Mouse (Mus musculus): ENCODE measurements around the gene Mgat4a. TPM values are rescaled to one million over a fixed set of nuclear protein-coding genes. Genes with fewer than 3 reads are reported as not detected.

The Mgat4a gene
- polyA plus RNA-seq (2017; shearing (Covaris generic)) = 10.5 TPM

DNA sequence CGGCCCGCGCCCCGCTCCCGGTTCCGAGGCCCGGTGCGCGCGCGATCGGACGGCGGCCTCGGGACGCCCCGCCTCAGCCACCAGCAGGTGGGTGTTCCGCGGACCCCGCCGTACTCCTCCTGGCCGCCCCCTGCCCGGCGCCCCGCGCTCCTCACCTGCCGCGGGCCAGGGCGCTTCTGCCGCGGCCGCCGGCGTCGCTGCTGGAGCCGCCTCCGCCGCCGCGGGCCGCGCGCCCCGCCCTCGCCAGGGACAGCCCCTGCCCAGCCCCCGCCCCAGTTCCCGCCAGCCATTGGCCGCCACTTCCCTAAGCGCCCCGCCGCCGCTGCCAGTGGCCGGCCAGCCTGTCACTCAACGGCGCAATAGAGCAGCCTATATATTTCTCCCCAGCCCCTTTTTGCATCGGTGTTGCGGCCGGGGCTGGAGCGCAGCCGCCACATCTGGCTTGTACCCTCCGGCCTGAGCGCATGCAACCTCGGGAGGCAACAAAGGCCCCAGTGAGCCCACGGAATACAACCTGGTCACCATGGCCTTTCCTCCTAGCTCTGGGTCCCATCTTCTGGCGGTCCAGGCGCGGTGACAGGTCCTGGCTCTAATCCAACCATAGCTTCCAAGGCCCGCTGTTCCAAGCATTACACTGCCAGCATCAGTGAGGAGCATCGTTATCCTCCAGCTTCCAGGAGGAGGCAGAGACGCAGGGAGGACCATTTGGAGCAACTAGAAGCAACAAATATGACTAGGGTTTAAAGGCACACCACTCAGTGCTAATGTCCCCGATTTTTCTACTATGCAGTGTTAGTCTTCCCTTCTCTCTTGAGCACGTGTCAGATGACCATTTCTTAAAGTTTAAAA lies at the start of gene Mgat4a:
Mgat4a (minus strand) TSS at position 207 of the 849 bp plus-strand sequence.

DNA sequence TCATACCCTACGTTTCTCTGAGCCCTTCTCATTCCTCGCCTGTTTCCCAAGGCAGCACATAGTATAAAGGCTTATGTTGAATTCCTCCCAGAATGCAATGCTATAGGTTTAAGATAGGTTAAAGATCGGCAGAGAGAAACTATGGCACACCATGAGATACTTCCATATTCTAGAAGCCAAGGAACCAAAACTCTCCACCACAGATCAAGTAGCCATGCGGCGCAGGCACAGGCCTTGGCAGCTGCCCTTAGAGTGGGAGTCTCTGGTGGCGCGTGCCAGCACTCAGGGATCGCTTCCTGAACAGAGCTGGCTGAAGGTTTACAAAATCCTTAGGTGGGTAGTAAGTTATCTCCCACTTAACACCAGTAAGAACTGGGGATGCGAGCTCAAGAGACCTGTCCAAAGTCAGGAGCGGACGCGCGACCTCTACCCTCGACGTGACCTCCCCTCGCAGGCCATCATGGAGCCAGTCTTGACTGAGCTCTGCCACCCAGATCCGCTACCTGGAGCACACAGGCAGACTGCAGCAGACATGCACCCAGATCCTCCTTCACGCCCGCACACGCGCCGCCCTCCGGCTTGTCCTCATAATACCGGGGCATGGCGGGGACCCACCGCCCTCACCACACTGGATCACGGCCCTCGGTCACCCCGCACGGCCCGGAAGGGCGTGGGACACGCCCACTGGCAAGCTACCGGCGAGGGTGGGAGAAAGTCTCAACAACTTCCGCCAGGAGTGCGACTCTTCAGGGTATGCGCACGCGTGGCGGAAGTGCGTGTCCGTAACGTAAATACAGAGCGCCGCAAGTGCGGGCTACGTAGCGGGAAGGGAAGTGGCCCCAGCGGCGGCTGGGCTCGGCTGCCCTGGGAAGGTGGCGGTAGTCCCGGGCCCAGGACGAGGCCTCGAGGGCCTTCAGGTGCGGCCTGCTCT lies 111.2 kb downstream of the Mgat4a start, which contains the start of the genes Coa5 and Unc50:
Coa5 (minus strand) TSS at position 738 of the 931 bp plus-strand sequence.
Unc50 (plus strand) TSS at position 774 of the 931 bp plus-strand sequence.

Other genes starting within 250 kb of the Mgat4a start
- 23.7 TPM for gene Inpp4a, start 241.2 kb downstream of the Mgat4a start, polyA plus RNA-seq (2017; shearing (Covaris generic))
- 68.1 TPM for gene Coa5, start 110.9 kb downstream of the Mgat4a start, polyA plus RNA-seq (2017; shearing (Covaris generic))
- gene Unc50, start 110.9 kb downstream of the Mgat4a start, polyA plus RNA-seq (2017; shearing (Covaris generic)) = 113 TPM
- 0.79 TPM for gene 2010300C02Rik, start 179.1 kb upstream of the Mgat4a start, polyA plus RNA-seq (2017; shearing (Covaris generic))